In the genomic region with DNA sequence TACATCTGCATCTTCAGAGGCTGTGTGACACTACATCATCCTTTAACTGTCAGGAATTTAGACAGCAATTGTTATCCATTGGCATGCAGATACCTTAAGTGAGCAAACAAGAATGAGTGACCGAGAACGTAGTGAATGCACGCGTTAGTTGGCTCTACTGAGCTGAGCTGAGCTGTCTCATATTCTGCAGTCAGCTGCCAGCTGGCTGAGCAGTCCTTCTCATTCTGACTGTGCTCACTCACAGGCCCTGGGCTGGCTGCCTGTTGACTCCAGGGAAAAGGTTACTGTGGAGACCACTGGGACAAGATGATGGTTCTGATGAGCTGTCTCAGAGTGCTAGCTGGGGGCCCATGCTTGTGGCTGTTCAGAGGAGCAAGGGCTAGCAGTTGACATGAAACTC, we compare ENCODE assay signal across 11 mouse cellular contexts. TPM values are rescaled to one million over a fixed set of nuclear protein-coding genes. Genes with fewer than 3 reads are reported as not detected.
DNase-seq lines count a peak whose midpoint lies in the region; ATAC-seq lines count a peak whose summit lies in the region.
"Had no signal": no experiment of that assay in that cellular context is flagged by ENCODE, and none has a peak within 500 bp of the region (broad histone marks: within the 10 kb centered on the region; RNA-seq: fewer than 3 reads in every experiment).

No protein-coding gene starts in this region.

- no peak overlapping the region for H3K4me2 ChIP-seq in midbrain, embryonic 15.5 days

- no peaks in the 10 kb centered on the region for H3K4me1 ChIP-seq in midbrain, embryonic 15.5 days
- H3K4me1 ChIP-seq in midbrain, embryonic 10.5 days = no peaks in the 10 kb centered on the region
- H3K4me1 ChIP-seq: forebrain, embryonic 10.5 days; megakaryocyte, embryonic 14.5 days had no signal

- peak; percentile 69 to 71 for DNase-seq in cerebellum, postnatal 14 days
- DNase-seq in cerebellum, adult 11-12 months = no peak
- no peak for DNase-seq in midbrain, embryonic 10.5 days (ENCODE audit: low spot score)
- peak; percentile 70 for DNase-seq in gastrocnemius, postnatal 25 days
- DNase-seq in lung, postnatal 10 days = peak; percentile 64
- DNase-seq in embryo, embryonic 11 days = no peak
- no peak for DNase-seq in kidney, adult 9 months

- 77% methylated on average over 4 of the region's 4 CpGs for WGBS in midbrain, embryonic 15.5 days
- WGBS in midbrain, embryonic 10.5 days = 84% methylated on average over 4 of the region's 4 CpGs

- H3K9me3 ChIP-seq in midbrain, embryonic 15.5 days = no peaks in the 10 kb centered on the region
- no peaks in the 10 kb centered on the region for H3K9me3 ChIP-seq in midbrain, embryonic 10.5 days (replicated peaks)
- H3K9me3 ChIP-seq: forebrain, embryonic 10.5 days; megakaryocyte, embryonic 14.5 days had no signal

- no peak overlapping the region for H3K27ac ChIP-seq in midbrain, embryonic 15.5 days
- H3K27ac ChIP-seq in midbrain, embryonic 10.5 days (replicated peaks) = no peak overlapping the region
- H3K27ac ChIP-seq: forebrain, embryonic 10.5 days had no signal

- no peaks in the 10 kb centered on the region for H3K36me3 ChIP-seq in midbrain, embryonic 15.5 days (replicated peaks)
- H3K36me3 ChIP-seq in midbrain, embryonic 10.5 days = no peaks in the 10 kb centered on the region
- H3K36me3 ChIP-seq: forebrain, embryonic 10.5 days had no signal

- no peaks in the 10 kb centered on the region for H3K27me3 ChIP-seq in midbrain, embryonic 15.5 days (replicated peaks)
- no peaks in the 10 kb centered on the region for H3K27me3 ChIP-seq in midbrain, embryonic 10.5 days (ENCODE audit: low read depth, poor library complexity, severe bottlenecking)

- no peak overlapping the region for H3K4me3 ChIP-seq in midbrain, embryonic 15.5 days
- H3K4me3 ChIP-seq in midbrain, embryonic 10.5 days = no peak overlapping the region
- H3K4me3 ChIP-seq: forebrain, embryonic 10.5 days; megakaryocyte, embryonic 14.5 days had no signal

- ATAC-seq in midbrain, embryonic 15.5 days (replicated peaks) = 0 out of 2 replicates have a peak, but pooled peaks have one; percentile 45
- ATAC-seq: CD4-positive, CD25-positive, alpha-beta regulatory T cell, adult 4 months had no signal

- no peak overlapping the region for H3K9ac ChIP-seq in midbrain, embryonic 15.5 days

RNA-seq across cellular contexts. Expression of gene Rcn1, which starts 9.4 kb away (rescaled TPM):
- polyA plus RNA-seq in midbrain, embryonic 15.5 days (2015; fragmentation: Nextera tagmentation; extraction: Ambion mirVana) = 54.3 and 57.5 TPM in 2 replicates
- 100 and 104 TPM in 2 replicates for polyA plus RNA-seq in midbrain, embryonic 10.5 days (2016; fragmentation: Nextera tagmentation; extraction: Ambion mirVana)
- total RNA-seq in gastrocnemius, postnatal 25 days (2021) = 10 to 100 TPM; 11.6 to 15.9 TPM

Comparison
In these comparisons a context has a peak if more than half of its experiments do, and no peak if none do; other contexts are left out.
1. DNase-seq: peak in cerebellum, postnatal 14 days (2 of 2), gastrocnemius, postnatal 25 days (single experiment) and lung, postnatal 10 days (single experiment); none in cerebellum, adult 11-12 months (single experiment), midbrain, embryonic 10.5 days (single experiment), embryo, embryonic 11 days (single experiment) and kidney, adult 9 months (single experiment).